Mouse (Mus musculus) common myeloid progenitor, adult 5-6 weeks (primary cell): ENCODE results near the gene Arhgef5. TPM values are rescaled to one million over a fixed set of nuclear protein-coding genes. Genes with fewer than 3 reads are reported as not detected.
"Not testable (repeated sequence)": the region's sequence is repeated elsewhere in the genome, so short reads cannot be mapped to it uniquely, and the experiment has no call there.

Experiments used
- ATAC-seq: replicated peaks from 2 replicates; pipeline ENCODE4 v1.8.0; 2016; ENCODE audit warnings: low read depth, mild to moderate bottlenecking, moderate TSS enrichment, inconsistent platforms; ENCODE audit not compliant: poor library complexity, severe bottlenecking
- total RNA-seq: library from RNA; stranded (forward); fragments of 200-1000, 187-1606 nt; gene quantifications from 2 replicates; pipeline ENCODE4 v1.2.3, GENCODE M21; 2017

Arhgef5 gene
- 6.4 and 7.1 TPM in 2 replicates for total RNA-seq

- ATAC-seq = peak; percentile 41
Observed at GRCm38 (mm10) chr6:43265363-43266041, at the start of gene Arhgef5. Gene Arhgef5, plus strand, starts transcription at chr6:43265582.

- not testable (repeated sequence) for ATAC-seq
Observed at GRCm38 (mm10) chr6:43231255-43231654, 34.1 kb upstream of the Arhgef5 start, which contains the start of gene Olfr47. Gene Olfr47, plus strand, starts transcription at chr6:43231529.

GRCm38 (mm10) chr6:43242061-43242460 lies 23.3 kb upstream of the Arhgef5 start:
- peak; percentile 94 for ATAC-seq

- ATAC-seq = no peak
Observed at GRCm38 (mm10) chr6:43247396-43247795, 18.0 kb upstream of the Arhgef5 start.

- peak; percentile 80 for ATAC-seq
Observed at GRCm38 (mm10) chr6:43252994-43253393, 12.4 kb upstream of the Arhgef5 start.

- peak; percentile 74 for ATAC-seq
Observed at GRCm38 (mm10) chr6:43254193-43254926, 11.0 kb upstream of the Arhgef5 start.

GRCm38 (mm10) chr6:43260756-43261155 lies 4.6 kb upstream of the Arhgef5 start:
- ATAC-seq = peak; percentile 38; the same call in 1 of the 2 replicates

- ATAC-seq = peak; percentile 79
Observed at GRCm38 (mm10) chr6:43266356-43266755, 974 bp downstream of the Arhgef5 start.

- ATAC-seq = no peak
Observed at GRCm38 (mm10) chr6:43272597-43272996, 7.2 kb downstream of the Arhgef5 start.

- ATAC-seq = no peak
Observed at GRCm38 (mm10) chr6:43274123-43274522, 8.7 kb downstream of the Arhgef5 start.

- ATAC-seq = peak; percentile 71; the same call in 1 of the 2 replicates
Observed at GRCm38 (mm10) chr6:43278247-43278646, 12.9 kb downstream of the Arhgef5 start.

- no peak for ATAC-seq
Observed at GRCm38 (mm10) chr6:43280481-43280880, 15.1 kb downstream of the Arhgef5 start.

GRCm38 (mm10) chr6:43292041-43292440 lies 26.7 kb downstream of the Arhgef5 start:
- peak; percentile 94 for ATAC-seq

GRCm38 (mm10) chr6:43292471-43293076 lies 27.2 kb downstream of the Arhgef5 start:
- ATAC-seq = no peak

GRCm38 (mm10) chr6:43293175-43293574 lies 27.8 kb downstream of the Arhgef5 start:
- no peak for ATAC-seq

- ATAC-seq = peak; percentile 21; the same call in 1 of the 2 replicates
Observed at GRCm38 (mm10) chr6:43295908-43296307, 30.5 kb downstream of the Arhgef5 start.

- peak; percentile 79 for ATAC-seq
Observed at GRCm38 (mm10) chr6:43296798-43297507, 31.6 kb downstream of the Arhgef5 start.

GRCm38 (mm10) chr6:43297508-43297850 lies 32.1 kb downstream of the Arhgef5 start:
- no peak for ATAC-seq

GRCm38 (mm10) chr6:43309454-43309853 lies 44.1 kb downstream of the Arhgef5 start, which contains the start of gene Nobox:
Gene Nobox, minus strand, starts transcription at chr6:43309554.
- ATAC-seq = no peak

GRCm38 (mm10) chr6:43310071-43310470 lies 44.7 kb downstream of the Arhgef5 start:
- no peak for ATAC-seq
